Mouse (Mus musculus) megakaryocyte, embryonic 14.5 days (primary cell): ENCODE results near the gene Ilkap.

Source experiments
- FLI1 ChIP-seq: IDR thresholded peaks from 2 replicates; pipeline ENCODE4 v1.6.1; 2012; ENCODE audit warnings: low read length, inconsistent platforms, mixed read lengths
- GATA1 ChIP-seq: IDR thresholded peaks from 3 replicates; pipeline ENCODE4 v1.6.1; 2012; ENCODE audit warnings: mixed read lengths, low read length, inconsistent platforms, borderline replicate concordance

DNA sequence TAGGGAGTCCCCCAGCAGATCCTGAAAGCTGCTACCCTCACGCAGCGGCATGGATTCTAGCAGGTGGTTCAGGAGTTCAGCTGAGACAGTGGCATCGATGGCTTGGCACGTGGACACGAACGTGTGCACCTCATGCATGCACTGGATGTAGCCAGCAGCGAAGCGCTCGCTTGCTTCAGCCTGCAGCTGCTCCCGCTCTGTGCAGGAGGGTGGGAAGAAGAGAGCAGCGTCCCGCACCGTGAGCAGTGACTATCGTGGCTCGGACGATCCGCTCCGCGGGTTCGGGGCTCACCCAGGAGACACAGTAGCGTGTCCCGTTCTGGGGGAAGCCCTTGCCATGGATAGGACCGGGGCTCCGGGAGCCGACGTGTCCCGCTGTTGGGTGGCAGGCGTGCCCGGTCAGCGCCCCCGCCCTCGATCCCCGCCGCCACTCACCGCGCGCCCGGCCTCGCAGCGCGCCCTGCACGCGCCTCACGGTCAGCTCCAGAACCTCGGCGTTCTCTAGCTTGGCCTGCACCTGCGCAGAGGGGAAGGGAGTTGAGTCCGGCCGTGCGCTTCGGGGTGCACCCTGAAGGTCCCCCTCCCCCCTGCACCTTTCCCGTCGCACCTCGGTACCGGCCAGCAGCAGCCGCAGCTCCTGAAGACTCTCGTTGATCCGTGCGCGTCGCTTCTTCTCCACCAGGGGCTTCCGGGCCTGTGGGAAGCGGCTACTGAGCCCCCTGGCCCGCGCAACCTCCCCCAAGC is 13.8 kb upstream of the Ilkap start:
- TF ChIP-seq GATA1 (no peak), FLI1 (no peak)
